Mouse (Mus musculus) limb, embryonic 11.5 days (tissue): ENCODE measurements around the gene Myo18a. TPM values are rescaled to one million over a fixed set of nuclear protein-coding genes. Genes with fewer than 3 reads are reported as not detected.

Experiments used
- ATAC-seq: fragments of 200-750 bp; cut with Nextera tagmentation; 2 replicates; pipeline ENCODE4 v1.8.0; 2017; ENCODE audit warnings: low read depth; ENCODE audit not compliant: insufficient number of reproducible peaks, low FRiP score, low TSS enrichment
- DNase-seq: peaks from one replicate; pipeline ENCODE4 v3.0.0-alpha.2; 2015; ENCODE audit warnings: low spot score
- H3K27ac ChIP-seq: fragments of 300-500 bp; sonication (generic); replicated peaks from 2 replicates; pipeline ENCODE4 v1.5.1; 2014; ENCODE audit warnings: low read depth, mild to moderate bottlenecking, low read length
- H3K27me3 ChIP-seq: fragments of 300-500 bp; sonication (generic); 2 replicates; pipeline ENCODE4 v1.6.1; 2014; ENCODE audit warnings: mild to moderate bottlenecking, low read length, mixed read lengths; ENCODE audit not compliant: control insufficient read depth, insufficient read depth
- H3K36me3 ChIP-seq: fragments of 300-500 bp; sonication (generic); 2 replicates; pipeline ENCODE4 v1.6.1; 2014; ENCODE audit warnings: mild to moderate bottlenecking, low read length, moderate library complexity, mixed read lengths; ENCODE audit not compliant: control insufficient read depth, insufficient read depth
- H3K4me1 ChIP-seq: fragments of 300-500 bp; sonication (generic); 2 replicates; pipeline ENCODE4 v1.6.1; 2014; ENCODE audit warnings: low read length, mixed read lengths; ENCODE audit not compliant: control insufficient read depth, insufficient read depth
- H3K4me2 ChIP-seq: fragments of 300-500 bp; sonication (generic); 2 replicates; pipeline ENCODE4 v1.6.1; 2014; ENCODE audit warnings: low read depth, mild to moderate bottlenecking, moderate library complexity; ENCODE audit not compliant: severe bottlenecking
- H3K4me3 ChIP-seq: fragments of 300-500 bp; sonication (generic); 2 replicates; pipeline ENCODE4 v1.5.1; 2014; ENCODE audit warnings: low read depth, low read length
- H3K9ac ChIP-seq: fragments of 300-500 bp; sonication (generic); 2 replicates; pipeline ENCODE4 v1.6.1; 2014; ENCODE audit warnings: mild to moderate bottlenecking, low read length
- H3K9me3 ChIP-seq: fragments of 300-500 bp; sonication (generic); 2 replicates; pipeline ENCODE4 v1.6.1; 2016; ENCODE audit warnings: low read length; ENCODE audit not compliant: control insufficient read depth
- whole genome bisulfite sequencing: fragments of 180-500 bp; shearing (Covaris S2); extraction: QIAGEN DNeasy Blood & Tissue Kit; methylation state at CpG from one replicate; pipeline ENCODE4 v1.1.7; 2014; 5-methylcytosine and 5-hydroxymethylcytosine counted together
- polyA plus RNA-seq: library from polyadenylated mRNA; unstranded; fragments of >200 nt; fragmentation: Nextera tagmentation; extraction: Ambion mirVana; gene quantifications from 2 replicates; pipeline ENCODE4 v1.2.1, GENCODE M21; 2014

The Myo18a gene
- polyA plus RNA-seq, 1 experiment from 2014 or later = 17.1 TPM

DNA sequence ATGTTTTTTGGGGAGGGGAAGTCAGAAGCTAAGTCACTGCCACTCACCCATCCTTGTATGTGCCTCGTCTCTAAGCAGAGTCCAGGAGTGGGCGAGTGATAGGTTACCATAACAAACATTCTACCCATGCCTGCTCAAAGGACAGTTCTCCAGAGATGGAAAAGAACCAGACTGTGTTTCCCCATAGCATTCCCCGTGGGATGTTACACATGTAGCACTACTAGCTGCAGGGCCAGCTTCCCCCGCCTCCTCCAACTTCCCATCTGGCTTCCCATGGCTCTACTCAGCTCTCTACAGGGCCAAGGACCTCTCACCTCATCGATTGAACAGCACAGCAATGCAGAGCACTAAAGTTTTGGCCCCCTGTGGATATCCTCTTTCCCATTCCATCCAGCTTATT lies 32.2 kb downstream of the Myo18a start:
- DNase-seq = no peak
- Histone ChIP-seq H3K9ac (no peak overlapping the region), H3K27me3 (no peaks in the 10 kb centered on the region), H3K27ac (no peak overlapping the region), H3K4me2 (no peak overlapping the region), H3K4me3 (no peak overlapping the region), H3K4me1 (peaks cover 26% of the 10 kb centered on the region), H3K36me3 (no peaks in the 10 kb centered on the region), H3K9me3 (no peaks in the 10 kb centered on the region)
- WGBS = 79% methylated on average over 5 of the region's 5 CpGs
- no peak for ATAC-seq

DNA sequence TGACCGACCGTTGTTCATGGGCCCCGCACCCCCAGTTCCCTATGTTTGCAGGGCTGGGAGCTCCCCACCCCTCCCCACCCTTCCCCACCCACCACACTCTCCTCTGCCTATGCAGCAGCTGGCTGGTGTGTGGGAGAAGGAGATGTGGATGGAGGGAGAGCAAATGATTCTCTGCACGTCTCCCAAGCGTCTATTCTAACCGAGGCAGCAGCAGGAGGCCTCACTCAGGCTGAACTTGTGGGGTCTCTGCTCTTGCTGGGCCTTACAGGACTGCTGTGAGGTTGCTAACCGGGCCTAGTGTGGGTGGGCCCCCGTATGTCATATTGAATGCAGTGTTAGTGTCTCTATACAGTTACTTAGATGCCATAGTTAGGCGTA lies 37.4 kb downstream of the Myo18a start:
- Histone ChIP-seq H3K4me1 (peaks cover 7% of the 10 kb centered on the region), H3K9me3 (no peaks in the 10 kb centered on the region), H3K27me3 (no peaks in the 10 kb centered on the region), H3K27ac (no peak overlapping the region), H3K36me3 (no peaks in the 10 kb centered on the region), H3K4me2 (no peak overlapping the region), H3K4me3 (no peak overlapping the region), H3K9ac (no peak overlapping the region)
- ATAC-seq = no peak
- WGBS = 77% methylated on average over 9 of the region's 9 CpGs
- no peak for DNase-seq

DNA sequence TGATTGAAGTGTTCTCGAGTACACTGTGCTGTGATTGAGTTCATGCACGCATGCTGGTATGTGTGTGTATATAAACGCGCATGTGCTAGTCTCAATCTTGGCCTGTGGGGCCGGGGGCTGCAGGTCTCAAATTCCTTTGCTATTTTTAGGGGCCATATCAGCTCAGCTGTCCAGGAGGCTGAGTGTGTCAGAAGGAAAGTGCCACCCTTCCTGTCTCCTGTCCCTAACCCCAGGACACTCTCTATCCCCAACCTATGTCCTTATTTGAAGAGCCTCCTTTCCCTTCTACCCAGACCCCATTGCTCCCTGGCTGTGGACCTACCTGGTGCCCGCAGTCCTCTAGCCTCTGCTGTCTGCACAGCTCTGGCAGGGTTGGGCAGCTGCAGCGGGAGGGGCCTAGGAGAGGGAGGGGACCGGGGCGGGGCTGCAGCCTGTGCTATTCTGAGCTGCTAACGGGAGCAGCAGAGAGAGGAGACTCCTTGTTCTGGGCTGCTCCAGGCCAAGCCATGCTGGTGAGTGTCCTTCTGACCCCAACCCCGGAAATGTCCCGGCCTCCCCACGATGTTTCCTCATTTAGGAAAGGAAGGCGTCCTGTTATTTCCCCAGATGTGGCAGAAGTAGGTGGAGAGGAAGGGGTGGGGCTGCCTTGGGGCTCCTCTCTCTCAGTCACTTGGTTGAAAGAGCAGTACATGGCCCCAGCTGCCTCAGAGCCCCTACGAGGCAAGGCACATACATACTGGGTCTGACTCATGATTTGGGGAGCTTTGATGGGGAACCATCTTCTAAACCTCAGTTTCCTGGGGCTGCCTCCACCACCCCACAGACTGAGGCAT lies 38.0 kb downstream of the Myo18a start:
- ATAC-seq = peak; percentile 82
- Histone ChIP-seq H3K4me1 (peaks cover 7% of the 10 kb centered on the region), H3K27ac (no peak overlapping the region), H3K4me2 (no peak overlapping the region), H3K9me3 (no peaks in the 10 kb centered on the region), H3K9ac (no peak overlapping the region), H3K27me3 (no peaks in the 10 kb centered on the region), H3K36me3 (no peaks in the 10 kb centered on the region), H3K4me3 (0 out of 2 replicates have a peak overlapping the region, but pooled peaks have one; percentile 11)
- DNase-seq = peak; percentile 62
- WGBS = 26% methylated on average over 15 of the region's 15 CpGs

DNA sequence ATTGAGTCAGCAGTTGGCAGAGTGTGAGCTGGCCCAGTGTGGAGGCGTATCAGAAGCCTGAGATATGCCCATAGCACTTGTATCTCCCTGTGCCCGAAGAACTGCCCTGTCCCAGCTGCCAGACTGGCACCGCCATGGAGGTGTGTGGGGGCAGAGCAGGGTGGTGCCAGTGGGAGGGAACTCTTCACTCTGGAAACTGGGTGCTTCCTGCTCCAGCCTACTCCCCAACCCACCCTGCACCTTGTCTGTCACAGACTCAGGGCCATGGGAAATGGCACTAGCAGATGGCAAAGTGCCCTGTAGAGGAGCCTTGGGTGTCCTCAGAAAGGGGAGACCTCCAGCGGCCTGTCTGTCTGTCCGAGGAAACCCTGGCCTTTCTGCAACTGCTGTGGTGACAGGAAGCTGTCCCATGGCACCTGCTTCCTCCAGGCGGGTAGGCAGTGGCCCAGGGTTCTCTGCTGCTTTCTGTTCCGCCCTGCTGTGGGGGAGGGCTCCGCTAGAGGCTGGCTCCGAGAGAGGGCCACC lies 39.4 kb downstream of the Myo18a start:
- no peak for ATAC-seq
- WGBS = 72% methylated on average over 9 of the region's 9 CpGs
- H3K9ac ChIP-seq = no peak overlapping the region
- H3K9me3 ChIP-seq = no peaks in the 10 kb centered on the region
- no peaks in the 10 kb centered on the region for H3K27me3 ChIP-seq
- H3K27ac ChIP-seq = no peak overlapping the region
- H3K4me1 ChIP-seq = peaks cover 7% of the 10 kb centered on the region
- no peak overlapping the region for H3K4me3 ChIP-seq
- no peak overlapping the region for H3K4me2 ChIP-seq
- no peaks in the 10 kb centered on the region for H3K36me3 ChIP-seq
- no peak for DNase-seq

DNA sequence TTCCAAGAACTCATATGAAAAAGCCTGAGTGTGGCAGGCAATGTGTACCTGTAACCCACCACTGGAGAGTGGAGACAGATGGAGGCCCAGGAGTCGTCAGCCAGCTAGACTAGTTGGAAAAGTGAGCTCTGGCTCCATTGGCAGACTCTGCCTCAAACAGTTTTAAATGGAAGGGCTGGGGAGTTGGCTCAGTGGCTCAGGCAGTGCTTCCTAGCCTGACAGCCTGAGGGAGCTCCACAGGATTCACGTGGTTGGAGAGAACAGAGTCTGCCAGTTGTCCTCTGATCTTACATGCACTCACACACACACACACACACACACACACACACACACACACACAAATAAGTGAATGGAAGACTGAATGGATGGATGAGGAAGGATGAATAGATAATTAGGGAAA lies 43.2 kb downstream of the Myo18a start:
- no peak overlapping the region for H3K4me2 ChIP-seq
- H3K36me3 ChIP-seq = no peaks in the 10 kb centered on the region
- H3K9me3 ChIP-seq = no peaks in the 10 kb centered on the region
- H3K4me1 ChIP-seq = peaks cover 1% of the 10 kb centered on the region
- ATAC-seq (no peak), DNase-seq (no peak)
- 33% methylated on average over 2 of the region's 2 CpGs for WGBS
- no peak overlapping the region for H3K4me3 ChIP-seq
- no peak overlapping the region for H3K27ac ChIP-seq
- H3K9ac ChIP-seq = no peak overlapping the region
- no peaks in the 10 kb centered on the region for H3K27me3 ChIP-seq

DNA sequence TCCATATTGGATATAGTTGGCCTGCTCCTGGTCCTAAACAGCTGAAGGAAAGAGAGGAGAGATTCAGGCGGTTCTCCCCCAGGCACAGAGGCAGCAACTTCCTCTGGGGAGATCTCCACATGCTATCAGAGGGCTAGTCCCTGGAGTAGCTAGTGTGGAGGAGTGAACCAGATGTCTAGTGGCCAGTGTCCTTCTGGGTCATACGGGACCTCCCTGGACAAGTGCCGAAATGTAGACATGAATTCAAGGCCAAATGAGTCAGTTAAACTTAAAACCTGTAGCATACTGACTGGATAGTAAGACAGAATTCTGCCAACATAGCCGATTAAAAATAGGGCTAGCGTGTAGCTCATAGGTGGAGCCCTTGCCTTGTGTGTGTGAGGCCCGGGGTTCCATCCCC lies 43.8 kb downstream of the Myo18a start:
- Histone ChIP-seq H3K9me3 (no peaks in the 10 kb centered on the region), H3K9ac (no peak overlapping the region), H3K4me2 (no peak overlapping the region), H3K4me3 (no peak overlapping the region), H3K4me1 (no peaks in the 10 kb centered on the region), H3K27me3 (no peaks in the 10 kb centered on the region), H3K27ac (no peak overlapping the region), H3K36me3 (peaks cover 2% of the 10 kb centered on the region; the same call in 1 of the 2 replicates)
- DNase-seq (no peak), ATAC-seq (no peak)
- 86% methylated on average over 6 of the region's 6 CpGs for WGBS

DNA sequence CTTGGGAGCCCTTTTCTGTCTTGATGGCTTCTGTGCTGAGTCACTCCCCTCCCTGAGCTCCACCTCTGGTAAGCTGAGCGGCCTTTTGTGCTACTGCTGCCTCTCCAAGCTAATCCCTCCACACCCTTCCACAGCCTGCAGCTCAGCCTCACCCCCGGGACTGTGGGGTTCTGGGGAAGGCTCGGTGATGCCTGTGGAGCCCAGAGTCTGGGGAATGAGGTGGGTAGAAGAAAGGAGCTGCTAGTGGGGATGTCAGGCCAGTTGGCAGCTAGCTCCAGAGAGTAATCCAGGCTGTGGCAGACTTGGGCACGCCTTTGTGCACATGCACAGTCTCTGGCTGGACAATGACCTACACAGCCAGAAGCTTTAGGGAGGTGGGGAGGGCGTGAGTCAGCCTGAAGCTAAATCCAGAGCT lies 45.0 kb downstream of the Myo18a start:
- no peak overlapping the region for H3K9ac ChIP-seq
- H3K36me3 ChIP-seq = peaks cover 2% of the 10 kb centered on the region; the same call in 1 of the 2 replicates
- H3K4me1 ChIP-seq = no peaks in the 10 kb centered on the region
- H3K4me3 ChIP-seq = no peak overlapping the region
- no peak for DNase-seq
- ATAC-seq = no peak
- H3K27me3 ChIP-seq = no peaks in the 10 kb centered on the region
- no peaks in the 10 kb centered on the region for H3K9me3 ChIP-seq
- H3K27ac ChIP-seq = no peak overlapping the region
- WGBS = 56% methylated on average over 5 of the region's 5 CpGs
- H3K4me2 ChIP-seq = no peak overlapping the region

DNA sequence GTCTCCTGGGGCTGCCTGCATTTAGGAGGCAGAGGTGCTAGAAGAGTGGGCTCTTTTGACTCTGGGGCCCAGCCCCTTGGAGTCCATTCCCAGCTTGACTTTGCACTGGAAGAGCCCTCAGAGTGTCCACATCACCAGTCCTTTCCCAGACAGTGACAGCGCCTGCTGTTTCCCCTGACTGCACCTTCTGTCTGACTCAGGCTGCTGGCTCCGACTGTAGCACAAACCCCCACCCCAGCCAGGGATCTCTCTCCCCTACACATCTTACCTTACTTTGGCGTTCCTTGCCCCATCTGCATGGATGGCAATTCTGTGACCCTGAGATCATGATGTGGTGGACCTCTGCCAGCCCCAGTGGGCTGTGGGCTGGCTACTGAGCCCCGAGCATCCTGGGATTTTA lies 46.2 kb downstream of the Myo18a start:
- Histone ChIP-seq H3K4me2 (no peak overlapping the region), H3K9me3 (no peaks in the 10 kb centered on the region), H3K4me1 (no peaks in the 10 kb centered on the region), H3K4me3 (no peak overlapping the region), H3K27me3 (no peaks in the 10 kb centered on the region), H3K27ac (no peak overlapping the region), H3K9ac (no peak overlapping the region), H3K36me3 (peaks cover 2% of the 10 kb centered on the region; the same call in 1 of the 2 replicates)
- no peak for DNase-seq
- 80% methylated on average over 4 of the region's 4 CpGs for WGBS
- ATAC-seq = no peak
